Mouse (Mus musculus): ENCODE measurements around the gene Fam177a.
"Not testable (repeated sequence)": the region's sequence is repeated elsewhere in the genome, so short reads cannot be mapped to it uniquely, and the experiment has no call there.

The Fam177a gene

GRCm38 (mm10) chr12:55124242-55124641 is at the start of gene Fam177a:
Gene Fam177a (plus strand): TSS chr12:55124469.
- DNase-seq (ENCODE audit: extremely low read depth, low read depth, low spot score), result not testable (repeated sequence)

GRCm38 (mm10) chr12:55075296-55075695 is 49.0 kb upstream of the Fam177a start:
- DNase-seq (ENCODE audit: extremely low read depth, low read depth, low spot score), result no peak

GRCm38 (mm10) chr12:55078706-55079105 is 45.6 kb upstream of the Fam177a start:
- DNase-seq (ENCODE audit: extremely low read depth, low read depth, low spot score), result not testable (repeated sequence)

- DNase-seq (ENCODE audit: extremely low read depth, low read depth, low spot score), result not testable (repeated sequence)
These were observed 44.3 kb upstream of the Fam177a start, which contains the start of the genes 2700097O09Rik and Srp54a for GRCm38 (mm10) chr12:55079726-55080600. Gene 2700097O09Rik (minus strand): TSS chr12:55080110. Gene Srp54a (plus strand): TSS chr12:55080262.

GRCm38 (mm10) chr12:55080601-55080942 is 43.7 kb upstream of the Fam177a start:
- not testable (repeated sequence) for DNase-seq (ENCODE audit: extremely low read depth, low read depth, low spot score)

GRCm38 (mm10) chr12:55092127-55092526 is 32.1 kb upstream of the Fam177a start:
- DNase-seq (ENCODE audit: extremely low read depth, low read depth, low spot score), result not testable (repeated sequence)

- DNase-seq (ENCODE audit: extremely low read depth, low read depth, low spot score), result not testable (repeated sequence)
These were observed 11.7 kb upstream of the Fam177a start for GRCm38 (mm10) chr12:55112616-55113015.

- not testable (repeated sequence) for DNase-seq (ENCODE audit: extremely low read depth, low read depth, low spot score)
These were observed 462 bp downstream of the Fam177a start for GRCm38 (mm10) chr12:55124731-55125130.

GRCm38 (mm10) chr12:55135540-55135939 is 11.3 kb downstream of the Fam177a start:
- not testable (repeated sequence) for DNase-seq (ENCODE audit: extremely low read depth, low read depth, low spot score)

- not testable (repeated sequence) for DNase-seq (ENCODE audit: extremely low read depth, low read depth, low spot score)
These were observed 13.6 kb downstream of the Fam177a start for GRCm38 (mm10) chr12:55137859-55138258.

- not testable (repeated sequence) for DNase-seq (ENCODE audit: extremely low read depth, low read depth, low spot score)
These were observed 30.5 kb downstream of the Fam177a start, which contains the start of gene Srp54b for GRCm38 (mm10) chr12:55154559-55155448. Gene Srp54b (plus strand): TSS chr12:55155104.

GRCm38 (mm10) chr12:55155449-55155783 is 31.1 kb downstream of the Fam177a start:
- DNase-seq (ENCODE audit: extremely low read depth, low read depth, low spot score), result not testable (repeated sequence)

- not testable (repeated sequence) for DNase-seq (ENCODE audit: extremely low read depth, low read depth, low spot score)
These were observed 42.8 kb downstream of the Fam177a start for GRCm38 (mm10) chr12:55167034-55167557.

- DNase-seq (ENCODE audit: extremely low read depth, low read depth, low spot score), result not testable (repeated sequence)
These were observed 63.4 kb downstream of the Fam177a start for GRCm38 (mm10) chr12:55187686-55188085.

GRCm38 (mm10) chr12:55189127-55189526 is 64.9 kb downstream of the Fam177a start:
- not testable (repeated sequence) for DNase-seq (ENCODE audit: extremely low read depth, low read depth, low spot score)

Measured in fat pad, adult 2 months (tissue).